Mouse (Mus musculus): ENCODE measurements around the gene Arsg. TPM values are rescaled to one million over a fixed set of nuclear protein-coding genes. Genes with fewer than 3 reads are reported as not detected.

The Arsg gene
- total and polyA plus RNA-seq, 3 experiments = 0.79 to 3.3 (median 1.4) TPM

DNA sequence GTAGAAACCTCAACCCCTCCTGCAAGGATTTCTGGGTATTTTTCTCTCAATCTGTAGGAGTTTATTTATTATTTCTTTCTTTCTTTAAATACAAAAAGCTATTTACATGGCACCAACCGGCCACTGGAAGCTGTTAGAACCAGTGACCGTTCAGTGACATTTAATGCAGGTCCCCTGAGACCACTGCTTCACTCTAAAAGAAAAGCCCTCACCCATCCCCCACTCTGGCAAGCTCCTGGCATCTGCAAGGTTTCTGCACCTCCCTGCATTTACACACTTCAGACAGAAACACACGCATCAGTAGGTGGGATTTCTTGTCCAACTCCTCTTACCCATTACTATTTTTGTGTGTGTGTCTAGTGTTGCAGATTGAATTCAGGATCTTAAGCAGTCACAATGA, 33.9 kb downstream of the Arsg start:
- H3K9ac ChIP-seq (ENCODE audit: insufficient read depth, low read depth) = no peak overlapping the region
- H3K4me3 ChIP-seq (replicated peaks in 1 of 3; ENCODE audit: low read depth in 2 of 3, low read length in 2 of 3, poor library complexity in 1 of 3) = no peak overlapping the region
- no peak overlapping the region for H3K27ac ChIP-seq (ENCODE audit: insufficient read depth, low read depth)
- no peak for TF ChIP-seq ZMIZ1 (IDR thresholded peaks at IDR 0.05; ENCODE audit: low read depth, low read length)
- no peak for TF ChIP-seq KAT2A (IDR thresholded peaks at IDR 0.05; ENCODE audit: insufficient replicate concordance, low read length)
- TF ChIP-seq ETS1 (conservative IDR thresholded peaks at IDR 0.05; ENCODE audit: low read depth, low read length) = no peak
- no peak for TF ChIP-seq ZKSCAN1 (IDR thresholded peaks at IDR 0.05; ENCODE audit: borderline replicate concordance, low read depth, low read length)
- TF ChIP-seq USF2 (conservative IDR thresholded peaks at IDR 0.05; ENCODE audit: low read depth, low read length) = no peak
- H3K27me3 ChIP-seq (replicated peaks) = no peaks in the 10 kb centered on the region
- dilution Hi-C loops (cut with MboI; ENCODE audit: extremely low pct_ligation_motif_present, extremely low pct_unique_long_range_greater_than_20kb, low sequenced_read_pairs) (no loop called here), in situ Hi-C loops (cut with MboI; ENCODE audit: low pct_ligation_motif_present, low pct_unique_long_range_greater_than_20kb, low sequenced_read_pairs) (no loop called here)
- H3K9me3 ChIP-seq (replicated peaks; ENCODE audit: low read length) = peaks cover 2% of the 10 kb centered on the region
- H3K4me1 ChIP-seq (ENCODE audit: control insufficient read depth in 1 of 2, insufficient read depth in 2 of 2) = peaks cover 0 to 13% of the 10 kb centered on the region in 2 experiments; a peak in 2 of 4 replicates
- DNase-seq (ENCODE audit: extremely low read depth) = peak; percentile 21
- H3K36me3 ChIP-seq (replicated peaks in 1 of 2; ENCODE audit: control insufficient read depth in 1 of 2, insufficient read depth in 1 of 2, low read length in 1 of 2) = no peaks in the 10 kb centered on the region
- no peaks in the 10 kb centered on the region for H3K79me2 ChIP-seq (replicated peaks; ENCODE audit: control insufficient read depth, extremely low read depth, insufficient read depth, poor library complexity, severe bottlenecking)
- H3K4me2 ChIP-seq (ENCODE audit: insufficient read depth, low read depth, poor library complexity, severe bottlenecking) = no peak overlapping the region

DNA sequence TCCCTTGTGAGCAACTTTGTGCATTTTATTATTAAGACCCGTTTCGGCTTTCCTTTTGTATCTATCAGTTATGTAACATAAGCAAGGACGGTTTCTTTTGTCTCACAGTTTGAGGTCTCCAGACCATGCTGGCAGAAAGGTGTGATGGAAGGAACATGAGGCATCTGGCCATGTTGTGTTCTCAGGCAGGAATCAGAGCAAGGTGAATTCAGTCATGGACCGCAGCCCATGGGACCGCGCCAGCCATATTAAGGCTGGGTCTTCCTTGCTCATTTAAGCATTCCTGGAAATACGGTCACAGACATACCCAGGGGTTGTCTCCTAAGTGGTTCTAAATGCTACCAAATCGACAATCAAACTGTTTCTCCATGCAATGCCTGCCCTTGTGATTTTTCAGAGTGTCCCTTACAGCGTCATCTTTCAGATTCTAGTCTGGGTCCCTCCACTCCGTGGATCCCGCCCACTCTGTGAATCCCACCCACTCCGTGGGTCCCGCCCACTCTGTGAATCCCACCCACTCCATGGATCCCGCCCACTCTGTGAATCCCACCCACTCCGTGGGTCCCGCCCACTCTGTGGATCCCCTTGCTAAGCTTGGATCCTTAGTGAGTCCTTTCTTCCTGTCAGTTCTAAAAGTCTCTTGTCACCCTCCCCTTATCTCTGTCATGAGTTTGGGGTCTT, 40.0 kb downstream of the Arsg start:
- Histone ChIP-seq H3K27ac (ENCODE audit: insufficient read depth, low read depth) (no peak overlapping the region), H3K36me3 (replicated peaks in 1 of 2; ENCODE audit: control insufficient read depth in 1 of 2, insufficient read depth in 1 of 2, low read length in 1 of 2) (no peaks in the 10 kb centered on the region), H3K79me2 (replicated peaks; ENCODE audit: control insufficient read depth, extremely low read depth, insufficient read depth, poor library complexity, severe bottlenecking) (no peaks in the 10 kb centered on the region), H3K9ac (ENCODE audit: insufficient read depth, low read depth) (no peak overlapping the region), H3K27me3 (replicated peaks) (no peaks in the 10 kb centered on the region), H3K4me2 (ENCODE audit: insufficient read depth, low read depth, poor library complexity, severe bottlenecking) (no peak overlapping the region), H3K4me1 (ENCODE audit: control insufficient read depth in 1 of 2, insufficient read depth in 2 of 2) (no peaks in the 10 kb centered on the region), H3K9me3 (replicated peaks; ENCODE audit: low read length) (peaks cover 2% of the 10 kb centered on the region), H3K4me3 (replicated peaks in 1 of 3; ENCODE audit: low read depth in 2 of 3, low read length in 2 of 3, poor library complexity in 1 of 3) (no peak overlapping the region)
- dilution Hi-C loops (cut with MboI; ENCODE audit: extremely low pct_ligation_motif_present, extremely low pct_unique_long_range_greater_than_20kb, low sequenced_read_pairs) = no loop called here
- no peak for DNase-seq (ENCODE audit: extremely low read depth)
- in situ Hi-C loops (cut with MboI; ENCODE audit: low pct_ligation_motif_present, low pct_unique_long_range_greater_than_20kb, low sequenced_read_pairs) = no loop called here
- TF ChIP-seq RAD21 (IDR thresholded peaks at IDR 0.05; ENCODE audit: low read depth, low read length) (no peak), ZC3H11A (IDR thresholded peaks at IDR 0.05; ENCODE audit: low read depth, low read length) (no peak), SMC3 (IDR thresholded peaks at IDR 0.05; ENCODE audit: low read depth, low read length) (no peak), ZMIZ1 (IDR thresholded peaks at IDR 0.05; ENCODE audit: low read depth, low read length) (no peak), TCF12 (IDR thresholded peaks at IDR 0.05; ENCODE audit: low read depth, low read length) (no peak), ZKSCAN1 (IDR thresholded peaks at IDR 0.05; ENCODE audit: borderline replicate concordance, low read depth, low read length) (no peak), CHD2 (IDR thresholded peaks at IDR 0.05; ENCODE audit: low read length) (no peak), MXI1 (IDR thresholded peaks at IDR 0.05; ENCODE audit: low read depth, low read length) (no peak), BHLHE40 (IDR thresholded peaks at IDR 0.05; ENCODE audit: low read depth, low read length) (no peak), NELFE (IDR thresholded peaks at IDR 0.05; ENCODE audit: low read depth, low read length) (no peak), KAT2A (IDR thresholded peaks at IDR 0.05; ENCODE audit: insufficient replicate concordance, low read length) (no peak), CTCF (conservative IDR thresholded peaks at IDR 0.05 in 1 of 2, IDR thresholded peaks at IDR 0.05 in 1 of 2; ENCODE audit: low read depth in 2 of 2, low read length in 2 of 2) (no peak), MAZ (IDR thresholded peaks at IDR 0.05; ENCODE audit: low read depth, low read length) (no peak), SIN3A (IDR thresholded peaks at IDR 0.05; ENCODE audit: low read length) (no peak), TBP (conservative IDR thresholded peaks at IDR 0.05; ENCODE audit: low read depth, low read length) (no peak), EP300 (IDR thresholded peaks at IDR 0.05; ENCODE audit: low read length) (no peak)

Measured in CH12.LX (cell line).